Mouse (Mus musculus): ENCODE data around the gene Morc2a. TPM values are rescaled to one million over a fixed set of nuclear protein-coding genes. Genes with fewer than 3 reads are reported as not detected.

The Morc2a gene
- polyA plus RNA-seq (2017; shearing (Covaris generic)), result 34.4 TPM

DNA sequence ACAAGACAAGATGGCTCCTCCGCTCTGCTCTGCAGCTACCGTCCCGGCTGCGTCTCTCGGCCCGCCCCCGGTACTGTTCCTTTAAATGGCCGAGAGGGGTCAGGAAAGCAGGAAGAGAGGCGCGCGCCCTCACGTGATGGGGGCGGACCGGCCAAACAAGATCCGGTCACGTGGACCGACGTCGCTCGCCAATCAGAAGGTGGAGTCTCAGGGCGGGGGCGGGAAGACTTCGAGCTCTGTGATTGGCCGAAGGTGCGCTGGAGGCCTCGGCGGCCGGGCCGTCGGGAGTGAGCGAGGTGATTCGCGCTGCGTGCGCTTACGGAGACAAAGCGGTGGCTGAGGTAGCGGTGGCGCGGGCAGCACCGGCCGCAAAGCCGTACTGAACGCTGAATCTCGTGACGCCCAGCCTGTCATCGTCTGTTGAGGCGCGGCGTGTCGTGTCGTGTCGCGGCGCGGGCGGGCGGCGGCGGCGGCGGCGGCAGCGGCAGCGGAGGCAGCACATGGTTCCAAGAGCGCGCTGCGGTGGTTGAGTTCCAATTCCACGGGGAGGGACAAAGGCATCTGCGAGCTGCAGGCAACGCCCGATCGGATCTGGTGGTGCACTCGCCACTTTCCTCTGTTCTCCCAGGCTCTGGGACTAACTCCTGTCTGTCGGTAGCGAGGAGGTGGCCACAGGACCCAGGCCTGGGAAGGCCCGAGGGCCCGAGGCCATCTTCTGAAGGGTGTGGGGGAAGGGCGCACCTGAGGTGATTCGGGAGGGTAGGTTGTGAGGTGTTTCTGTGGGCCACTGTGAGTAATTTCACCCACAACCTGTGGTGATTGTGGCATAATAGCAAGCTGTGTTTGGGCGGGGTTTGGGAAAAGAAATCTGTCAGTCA, at the start of gene Morc2a:
Gene Morc2a, plus strand, starts transcription at position 228 of the 878 bp plus-strand sequence.

Other genes with a start within 250 kb of the Morc2a start
- 73.9 TPM for gene Limk2, start 240.0 kb upstream of the Morc2a start, polyA plus RNA-seq (2017; shearing (Covaris generic))
- 33.7 TPM for gene Rnf185, start 196.8 kb upstream of the Morc2a start, polyA plus RNA-seq (2017; shearing (Covaris generic))
- not detected for gene Pla2g3, start 160.9 kb upstream of the Morc2a start, polyA plus RNA-seq (2017; shearing (Covaris generic))
- gene Inpp5j, start 144.4 kb upstream of the Morc2a start, polyA plus RNA-seq (2017; shearing (Covaris generic)), result not detected
- gene Selenom, start 134.5 kb upstream of the Morc2a start, polyA plus RNA-seq (2017; shearing (Covaris generic)), result not detected
- gene Smtn, start 108.6 kb upstream of the Morc2a start, polyA plus RNA-seq (2017; shearing (Covaris generic)), result 0.17 TPM
- not detected for gene Osbp2, start 214.7 kb downstream of the Morc2a start, polyA plus RNA-seq (2017; shearing (Covaris generic))
- gene 4921536K21Rik, start 245.9 kb downstream of the Morc2a start, polyA plus RNA-seq (2017; shearing (Covaris generic)), result not detected
- gene Dusp18, start 246.0 kb downstream of the Morc2a start, polyA plus RNA-seq (2017; shearing (Covaris generic)), result 0.16 TPM

Data from naive thymus-derived CD4-positive, alpha-beta T cell, adult 5 months (primary cell).